Mouse (Mus musculus) CH12.LX (cell line): Measurements from ENCODE around the gene Nsun2. TPM values are rescaled to one million over a fixed set of nuclear protein-coding genes. Genes with fewer than 3 reads are reported as not detected.
A peak's percentile ranks its signal among the peaks of the same experiment; 100 is the strongest.

Experiments used
- DNase-seq: peaks from one replicate; pipeline ENCODE4 v3.0.0-alpha.2; 2013; ENCODE audit errors: extremely low read depth
- H3K27ac ChIP-seq: 2 replicates; pipeline ENCODE4 v1.5.1; 2012; ENCODE audit warnings: low read depth, mild to moderate bottlenecking, control low read depth, moderate library complexity; ENCODE audit not compliant: insufficient read depth
- H3K27me3 ChIP-seq: replicated peaks from 2 replicates; pipeline ENCODE3; 2012; ENCODE audit warnings: inconsistent platforms
- H3K36me3 ChIP-seq, 2 experiments: replicated peaks in 1 of 2; 2 replicates each; pipeline versions ENCODE3 to v1.6.1; 2012; ENCODE audit warnings: inconsistent platforms in 1 of 2, low read length in 1 of 2, mild to moderate bottlenecking in 1 of 2, mixed read lengths in 1 of 2, moderate library complexity in 1 of 2; ENCODE audit not compliant: control insufficient read depth in 1 of 2, insufficient read depth in 1 of 2
- H3K4me1 ChIP-seq, 2 experiments: 2 replicates each; pipeline ENCODE4 v1.6.1; 2012; ENCODE audit warnings: inconsistent platforms in 1 of 2, moderate library complexity in 1 of 2; ENCODE audit not compliant: insufficient read depth in 2 of 2, control insufficient read depth in 1 of 2
- H3K4me2 ChIP-seq: 2 replicates; pipeline ENCODE4 v1.6.1; 2012; ENCODE audit warnings: low read depth, mild to moderate bottlenecking, control low read depth; ENCODE audit not compliant: poor library complexity, insufficient read depth, severe bottlenecking
- H3K4me3 ChIP-seq, 3 experiments: fragments of 150-350 bp in 1 of 3; sonication (generic) in 1 of 3; replicated peaks in 1 of 3; 2 replicates each; pipeline versions ENCODE3 to v1.5.1; 2011 to 2012; ENCODE audit warnings: low read depth in 2 of 3, low read length in 2 of 3, mild to moderate bottlenecking in 2 of 3, moderate library complexity in 2 of 3, control low read depth in 1 of 3, improper control_type of control experiment in 1 of 3, inconsistent platforms in 1 of 3, mixed read lengths in 1 of 3; ENCODE audit not compliant: poor library complexity in 1 of 3
- H3K79me2 ChIP-seq: replicated peaks from 2 replicates; pipeline ENCODE4 v1.6.1; 2012; ENCODE audit warnings: mild to moderate bottlenecking, moderate library complexity; ENCODE audit not compliant: control insufficient read depth, poor library complexity, insufficient read depth, severe bottlenecking; ENCODE audit errors: extremely low read depth
- H3K9ac ChIP-seq: 2 replicates; pipeline ENCODE4 v1.6.1; 2012; ENCODE audit warnings: low read depth, mild to moderate bottlenecking, control low read depth, moderate library complexity; ENCODE audit not compliant: insufficient read depth
- H3K9me3 ChIP-seq: replicated peaks from 2 replicates; pipeline ENCODE3; 2012; ENCODE audit warnings: low read length, inconsistent platforms, mixed read lengths
- BHLHE40 ChIP-seq: IDR thresholded peaks from 2 replicates; pipeline ENCODE4 v1.6.1; 2011; ENCODE audit warnings: mild to moderate bottlenecking, low read depth, low read length, improper control_type of control experiment
- CHD1 ChIP-seq: IDR thresholded peaks from 2 replicates; pipeline ENCODE4 v1.6.1; 2012; ENCODE audit warnings: low read depth, low read length, improper control_type of control experiment, inconsistent platforms
- CTCF ChIP-seq, 2 experiments: IDR thresholded peaks in 1 of 2; conservative IDR thresholded peaks in 1 of 2; 2 replicates each; pipeline ENCODE4 v1.5.1; 2011 to 2012; ENCODE audit warnings: low read depth in 2 of 2, low read length in 2 of 2, improper control_type of control experiment in 1 of 2, inconsistent platforms in 1 of 2, mild to moderate bottlenecking in 1 of 2, moderate library complexity in 1 of 2
- E2F4 ChIP-seq: IDR thresholded peaks from 2 replicates; pipeline ENCODE4 v1.6.1; 2011; ENCODE audit warnings: low read depth, low read length, improper control_type of control experiment; ENCODE audit not compliant: insufficient replicate concordance
- EP300 ChIP-seq: IDR thresholded peaks from 2 replicates; pipeline ENCODE4 v1.6.1; 2011; ENCODE audit warnings: low read length, improper control_type of control experiment
- HCFC1 ChIP-seq: IDR thresholded peaks from 2 replicates; pipeline ENCODE4 v1.6.1; 2012; ENCODE audit warnings: low read depth, mild to moderate bottlenecking, inconsistent platforms, low read length, improper control_type of control experiment
- NELFE ChIP-seq: IDR thresholded peaks from 2 replicates; pipeline ENCODE4 v1.6.1; 2011; ENCODE audit warnings: low read depth, low read length, improper control_type of control experiment
- NRF1 ChIP-seq: IDR thresholded peaks from 2 replicates; pipeline ENCODE4 v1.6.1; 2014; ENCODE audit warnings: low read depth, mild to moderate bottlenecking, inconsistent platforms, low read length, improper control_type of control experiment, moderate library complexity
- RAD21 ChIP-seq: IDR thresholded peaks from 2 replicates; pipeline ENCODE4 v1.6.1; 2011; ENCODE audit warnings: low read depth, mild to moderate bottlenecking, low read length, improper control_type of control experiment, moderate library complexity
- SIN3A ChIP-seq: IDR thresholded peaks from 2 replicates; pipeline ENCODE4 v1.6.1; 2012; ENCODE audit warnings: low read length, improper control_type of control experiment, inconsistent platforms
- USF1 ChIP-seq: IDR thresholded peaks from 2 replicates; pipeline ENCODE4 v1.6.1; 2014; ENCODE audit warnings: low read depth, mild to moderate bottlenecking, inconsistent platforms, low read length, improper control_type of control experiment
- USF2 ChIP-seq: conservative IDR thresholded peaks from 2 replicates; pipeline ENCODE4 v1.6.1; 2011; ENCODE audit warnings: low read depth, low read length, improper control_type of control experiment
- ZKSCAN1 ChIP-seq: IDR thresholded peaks from 2 replicates; pipeline ENCODE4 v1.6.1; 2012; ENCODE audit warnings: low read depth, inconsistent platforms, low read length, improper control_type of control experiment, borderline replicate concordance
- dilution Hi-C: fragments of 300-500 bp; cut with MboI; formaldehyde crosslinking; loops from 2 replicates; pipeline ENCODE4 v1.14.3; 2020; ENCODE audit warnings: low sequenced_read_pairs; ENCODE audit not compliant: extremely low pct_unique_long_range_greater_than_20kb, extremely low pct_ligation_motif_present
- in situ Hi-C: fragments of 300-500 bp; cut with MboI; formaldehyde crosslinking; loops from 3 replicates; pipeline ENCODE4 v1.14.3; 2019; ENCODE audit warnings: low sequenced_read_pairs, low pct_ligation_motif_present, low pct_unique_long_range_greater_than_20kb, mixed read lengths
- polyA plus RNA-seq: library from polyadenylated mRNA; unstranded; fragments of >175 nt; gene quantifications from 2 replicates; pipeline ENCODE4 v1.2.1, GENCODE M21; 2012; ENCODE audit warnings: low read depth; ENCODE audit not compliant: insufficient read length
- total RNA-seq, 2 experiments: library from RNA; depleted of rRNA; stranded (reverse); fragments of 300-350 nt in 1 of 2; fragments of >200 nt in 1 of 2; gene quantifications; 2 replicates each; pipeline ENCODE4 v1.2.3; 2012 to 2014

Nsun2 gene
- total and polyA plus RNA-seq, 3 experiments = 178 to 292 (median 279) TPM

- Histone ChIP-seq H3K4me3 (peak overlapping the region in 1 of 3 experiments; percentile 91), H3K36me3 (peaks cover 5 to 44% of the 10 kb centered on the region in 2 experiments), H3K9me3 (no peaks in the 10 kb centered on the region), H3K4me2 (0 out of 2 replicates have a peak overlapping the region, but pooled peaks have one; percentile 89), H3K79me2 (peaks cover 32% of the 10 kb centered on the region), H3K27ac (no peak overlapping the region), H3K27me3 (no peaks in the 10 kb centered on the region), H3K9ac (no peak overlapping the region), H3K4me1 (peaks cover 12 to 46% of the 10 kb centered on the region in 2 experiments)
- in situ Hi-C loops (no loop called here), dilution Hi-C loops (no loop called here)
- no peak for DNase-seq
- no peak for TF ChIP-seq BHLHE40
- TF ChIP-seq HCFC1 = no peak
- TF ChIP-seq NELFE = no peak
These were observed 2.1 kb upstream of the Nsun2 start for GRCm38 (mm10) chr13:69531431-69531830.

DNA sequence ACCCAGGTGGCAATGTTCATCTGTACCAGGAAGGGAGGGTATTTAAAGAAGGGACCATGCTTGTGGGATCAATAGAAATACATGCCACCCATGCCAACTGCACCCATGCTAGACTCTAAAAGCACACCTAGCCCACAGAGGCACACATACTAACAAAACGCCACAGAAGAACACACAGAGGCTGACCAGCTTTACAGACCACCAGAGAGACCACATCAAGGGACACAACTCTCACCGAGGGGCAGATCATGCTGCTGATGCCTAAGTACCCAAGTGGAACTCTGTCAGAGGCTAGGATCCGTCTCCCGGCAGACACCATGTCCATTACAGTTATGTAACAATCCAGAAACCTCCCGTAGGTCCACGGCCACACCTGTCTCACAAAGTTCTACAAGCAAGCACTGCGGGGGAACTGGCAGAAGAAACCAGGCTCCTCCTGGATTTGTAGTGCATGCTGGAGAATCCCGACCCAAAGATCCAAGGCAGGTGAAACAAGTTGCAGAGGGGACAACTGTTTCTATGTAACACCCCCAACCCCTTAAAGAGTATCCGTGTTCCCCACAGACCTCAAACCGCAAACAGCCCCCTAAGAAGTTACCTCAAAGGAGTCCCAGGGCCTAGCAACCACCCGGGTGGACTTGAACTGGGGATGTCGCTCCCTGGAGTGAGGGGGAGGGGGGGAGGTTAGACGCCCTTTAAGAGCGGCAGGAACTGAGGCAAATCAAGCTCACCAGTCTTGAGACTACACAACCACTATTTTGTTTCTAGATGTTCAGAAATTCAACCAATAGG, 1.2 kb upstream of the Nsun2 start:
- Histone ChIP-seq H3K79me2 (peaks cover 28% of the 10 kb centered on the region), H3K4me1 (peaks cover 12 to 44% of the 10 kb centered on the region in 2 experiments), H3K9me3 (no peaks in the 10 kb centered on the region), H3K27me3 (no peaks in the 10 kb centered on the region), H3K4me2 (peak overlapping the region; percentile 89), H3K27ac (no peak overlapping the region)
- dilution Hi-C loops (no loop called here), in situ Hi-C loops (no loop called here)
- no peak for DNase-seq
- TF ChIP-seq NELFE (no peak), USF2 (no peak), NRF1 (no peak)
- TF ChIP-seq, all 38 proteins: peak for 0
- H3K36me3 ChIP-seq = peaks cover 5 to 43% of the 10 kb centered on the region in 2 experiments
- H3K9ac ChIP-seq = peak overlapping the region; percentile 72
- H3K4me3 ChIP-seq = peak overlapping the region; percentile 48 to 91 (median 87)

DNA sequence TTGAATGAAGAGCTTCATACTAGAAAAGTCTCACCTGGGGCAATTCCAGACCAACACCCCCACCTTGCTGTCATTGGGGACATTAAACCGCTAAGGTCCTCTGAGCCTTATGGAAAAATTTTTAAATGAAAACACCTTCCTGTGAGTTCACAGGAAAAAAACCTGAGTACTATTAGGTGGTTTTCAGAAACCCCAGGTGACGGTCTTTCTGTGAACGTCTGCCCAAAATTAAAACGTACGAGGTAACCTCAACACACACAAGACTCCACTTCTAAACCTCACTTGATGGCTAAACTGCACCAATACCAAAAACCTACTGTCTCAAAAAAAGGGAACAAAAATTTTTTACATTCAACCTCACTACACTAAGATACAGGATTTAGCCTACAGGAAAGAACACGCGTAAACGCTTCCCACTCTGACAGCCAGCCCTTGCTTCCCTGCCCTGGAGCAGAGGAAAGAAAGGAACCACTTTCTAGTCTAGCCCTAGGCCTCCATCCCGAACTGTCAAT, 597 bp upstream of the Nsun2 start:
- Histone ChIP-seq H3K4me2 (peak overlapping the region; percentile 89), H3K9ac (peak overlapping the region; percentile 72), H3K79me2 (peaks cover 27% of the 10 kb centered on the region), H3K27ac (no peak overlapping the region), H3K9me3 (no peaks in the 10 kb centered on the region), H3K36me3 (peaks cover 5 to 40% of the 10 kb centered on the region in 2 experiments), H3K4me3 (peak overlapping the region; percentile 87 to 96 (median 91)), H3K27me3 (no peaks in the 10 kb centered on the region), H3K4me1 (peaks cover 12 to 44% of the 10 kb centered on the region in 2 experiments)
- in situ Hi-C loops = no loop called here
- peak; percentile 12 for TF ChIP-seq RAD21
- TF ChIP-seq USF1 = no peak
- TF ChIP-seq EP300 = no peak
- no peak for TF ChIP-seq CHD1
- 0 out of 2 replicates have a peak, but pooled peaks have one; percentile 30 for TF ChIP-seq SIN3A
- no peak for TF ChIP-seq ZKSCAN1
- TF ChIP-seq CTCF (conservative IDR thresholded peaks at IDR 0.05 in 1 of 2, IDR thresholded peaks at IDR 0.05 in 1 of 2; ENCODE audit: low read depth in 2 of 2, low read length in 2 of 2) = no peak; a peak in 1 of 4 replicates
- TF ChIP-seq E2F4 = no peak
- no peak for DNase-seq
- dilution Hi-C loops = no loop called here
